Mouse (Mus musculus) testis, adult 2 months (tissue): Measurements from ENCODE around the gene Crocc.

Experiments used
- CTCF ChIP-seq: fragments of 200-500 bp; IDR thresholded peaks from 2 replicates; pipeline ENCODE4 v1.5.1; 2012; ENCODE audit warnings: low read depth, mild to moderate bottlenecking, inconsistent platforms, low read length, moderate library complexity; ENCODE audit not compliant: control insufficient read depth, insufficient read depth, insufficient replicate concordance
- POLR2A ChIP-seq: fragments of 200-500 bp; IDR thresholded peaks from 2 replicates; pipeline ENCODE4 v1.6.1; 2012; ENCODE audit warnings: low read depth, mild to moderate bottlenecking, inconsistent platforms, low read length, moderate library complexity; ENCODE audit not compliant: control insufficient read depth

GRCm38 (mm10) chr4:141012558-141012957 is 47.8 kb downstream of the Crocc start:
- no peak for TF ChIP-seq POLR2A
- no peak for TF ChIP-seq CTCF
